Mouse (Mus musculus): ENCODE data around the gene Vmn1r78.
A peak's percentile ranks its signal among the peaks of the same experiment; 100 is the strongest.
"Not testable (repeated sequence)": the region's sequence is repeated elsewhere in the genome, so short reads cannot be mapped to it uniquely, and the experiment has no call there.

The Vmn1r78 gene

GRCm38 (mm10) chr7:12149957-12150356 lies at the start of gene Vmn1r78:
TSS of gene Vmn1r78 (plus strand) at chr7:12150257.
- no peak for DNase-seq

- DNase-seq = not testable (repeated sequence)
These were observed 6.4 kb downstream of the Vmn1r78 start for GRCm38 (mm10) chr7:12156463-12156862.

- not testable (repeated sequence) for DNase-seq
These were observed 20.9 kb downstream of the Vmn1r78 start, which contains the start of gene Vmn1r79 for GRCm38 (mm10) chr7:12170979-12171378. TSS of gene Vmn1r79 (plus strand) at chr7:12171279.

GRCm38 (mm10) chr7:12172926-12173325 lies 22.9 kb downstream of the Vmn1r78 start:
- not testable (repeated sequence) for DNase-seq

- DNase-seq = peak in 1 of 2 experiments; percentile 1
These were observed 38.9 kb downstream of the Vmn1r78 start, which contains the start of gene Vmn1r80 for GRCm38 (mm10) chr7:12188986-12189385. TSS of gene Vmn1r80 (plus strand) at chr7:12189286.

- DNase-seq = no peak
These were observed 54.1 kb downstream of the Vmn1r78 start for GRCm38 (mm10) chr7:12204141-12204540.

Measured in kidney, postnatal 36 days (tissue).